11 mouse cellular contexts compared by ENCODE assay signal in the genomic region with DNA sequence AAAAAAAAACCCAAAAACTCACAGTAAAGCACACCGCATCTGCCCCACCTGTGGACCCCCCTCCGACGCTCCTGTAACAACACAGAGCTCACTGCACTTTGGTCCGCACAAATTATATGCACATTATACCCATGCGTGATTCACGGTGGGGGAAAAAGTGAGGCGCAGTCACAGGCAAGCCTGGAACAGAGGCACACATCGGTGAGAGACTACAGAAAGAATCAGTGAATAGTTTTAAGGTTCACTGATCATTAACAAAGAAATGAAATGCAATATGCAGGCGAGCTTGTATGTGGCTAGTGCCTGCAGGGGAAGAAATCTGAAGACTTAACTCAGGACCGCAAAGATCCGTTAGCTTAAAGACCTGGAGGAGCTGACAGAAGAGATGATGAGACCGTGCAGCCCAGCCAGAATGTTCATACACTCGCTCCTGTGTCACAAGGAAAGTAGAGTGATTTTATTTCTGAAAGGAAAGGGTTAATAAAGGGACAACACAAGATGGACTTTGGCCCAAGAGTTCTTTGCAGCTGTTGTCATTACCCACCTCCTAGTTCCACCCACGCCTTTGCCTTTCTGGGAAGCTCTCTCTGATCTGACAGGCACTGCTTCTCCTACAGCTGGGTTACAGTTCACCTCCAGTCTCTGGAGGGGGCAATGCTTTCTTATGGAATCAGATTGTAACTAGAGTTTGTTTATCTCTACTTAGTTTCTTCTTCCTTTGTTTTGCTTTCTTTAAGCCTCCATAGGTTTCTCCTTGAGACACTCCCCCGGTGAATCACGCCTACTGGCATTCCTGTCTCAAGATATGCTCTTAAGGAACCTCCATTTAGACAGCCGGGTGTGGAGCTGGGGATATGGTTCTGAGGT. TPM values are rescaled to one million over a fixed set of nuclear protein-coding genes. Genes with fewer than 3 reads are reported as not detected.
DNase-seq lines count a peak whose midpoint lies in the region; ATAC-seq and TF ChIP-seq lines count a peak whose summit lies in the region.
"Had no signal": no experiment of that assay in that cellular context is flagged by ENCODE, and none has a peak within 500 bp of the region (broad histone marks: within the 10 kb centered on the region; RNA-seq: fewer than 3 reads in every experiment).

No protein-coding gene starts in this region.

- peak overlapping the region; percentile 17; the same call in 1 of the 2 replicates for H3K4me2 ChIP-seq in forebrain, embryonic 13.5 days
- no peak overlapping the region for H3K4me2 ChIP-seq in forebrain, embryonic 14.5 days (ENCODE audit: low read length)
- H3K4me2 ChIP-seq in midbrain, embryonic 12.5 days (replicated peaks), result 0 out of 2 replicates have a peak overlapping the region, but pooled peaks have one; percentile 2
- no peak overlapping the region for H3K4me2 ChIP-seq in midbrain, embryonic 16.5 days (ENCODE audit: low read length)
- peak overlapping the region; percentile 40 for H3K4me2 ChIP-seq in kidney, postnatal 0 days (ENCODE audit: low read length)
- H3K4me2 ChIP-seq: hindbrain, embryonic 15.5 days had no signal

- peak; percentile 12; the same call in 1 of the 2 replicates for TF ChIP-seq CTCF in kidney, postnatal 0 days (IDR thresholded peaks at IDR 0.05; ENCODE audit: low read depth)

- H3K4me1 ChIP-seq in forebrain, embryonic 13.5 days, result peaks cover 8% of the 10 kb centered on the region
- no peaks in the 10 kb centered on the region for H3K4me1 ChIP-seq in forebrain, embryonic 14.5 days (ENCODE audit: control insufficient read depth, insufficient read depth, low read length)
- peaks cover 7% of the 10 kb centered on the region; the same call in 1 of the 2 replicates for H3K4me1 ChIP-seq in midbrain, embryonic 12.5 days
- no peaks in the 10 kb centered on the region for H3K4me1 ChIP-seq in midbrain, embryonic 16.5 days (ENCODE audit: control insufficient read depth, insufficient read depth, low read length)
- 0 out of 2 replicates have a peak, but pooled peaks cover 3% of the 10 kb centered on the region for H3K4me1 ChIP-seq in kidney, postnatal 0 days (replicated peaks; ENCODE audit: insufficient read depth, low read length)
- H3K4me1 ChIP-seq: hindbrain, embryonic 15.5 days had no signal

- no peaks in the 10 kb centered on the region for H3K27me3 ChIP-seq in forebrain, embryonic 13.5 days
- H3K27me3 ChIP-seq in forebrain, embryonic 14.5 days (replicated peaks; ENCODE audit: control insufficient read depth, insufficient read depth, low read length), result no peaks in the 10 kb centered on the region
- H3K27me3 ChIP-seq in midbrain, embryonic 12.5 days, result no peaks in the 10 kb centered on the region
- H3K27me3 ChIP-seq in midbrain, embryonic 16.5 days (ENCODE audit: control insufficient read depth, insufficient read depth, low read depth, low read length), result no peaks in the 10 kb centered on the region
- H3K27me3 ChIP-seq in kidney, postnatal 0 days (ENCODE audit: insufficient read depth, low read length), result no peaks in the 10 kb centered on the region
- H3K27me3 ChIP-seq: hindbrain, embryonic 15.5 days had no signal

- no peak overlapping the region for H3K9ac ChIP-seq in forebrain, embryonic 13.5 days
- no peak overlapping the region for H3K9ac ChIP-seq in forebrain, embryonic 14.5 days (ENCODE audit: low read length)
- H3K9ac ChIP-seq in midbrain, embryonic 12.5 days (replicated peaks), result no peak overlapping the region
- H3K9ac ChIP-seq in midbrain, embryonic 16.5 days (ENCODE audit: low read depth, low read length), result no peak overlapping the region
- H3K9ac ChIP-seq in kidney, postnatal 0 days (ENCODE audit: low read depth, low read length), result no peak overlapping the region
- H3K9ac ChIP-seq: hindbrain, embryonic 15.5 days had no signal

- no peaks in the 10 kb centered on the region for H3K36me3 ChIP-seq in forebrain, embryonic 13.5 days (ENCODE audit: poor library complexity, severe bottlenecking)
- H3K36me3 ChIP-seq in forebrain, embryonic 14.5 days (ENCODE audit: control insufficient read depth, insufficient read depth, low read length), result no peaks in the 10 kb centered on the region
- H3K36me3 ChIP-seq in midbrain, embryonic 12.5 days, result no peaks in the 10 kb centered on the region
- H3K36me3 ChIP-seq in midbrain, embryonic 16.5 days (ENCODE audit: control insufficient read depth, insufficient read depth, low read length), result no peaks in the 10 kb centered on the region
- no peaks in the 10 kb centered on the region for H3K36me3 ChIP-seq in kidney, postnatal 0 days (ENCODE audit: insufficient read depth, low read length)
- H3K36me3 ChIP-seq: hindbrain, embryonic 15.5 days had no signal

- no peaks in the 10 kb centered on the region for H3K9me3 ChIP-seq in forebrain, embryonic 13.5 days (replicated peaks)
- no peaks in the 10 kb centered on the region for H3K9me3 ChIP-seq in forebrain, embryonic 14.5 days (replicated peaks; ENCODE audit: control insufficient read depth, low read length)
- no peaks in the 10 kb centered on the region for H3K9me3 ChIP-seq in midbrain, embryonic 12.5 days
- no peaks in the 10 kb centered on the region for H3K9me3 ChIP-seq in midbrain, embryonic 16.5 days (replicated peaks; ENCODE audit: control insufficient read depth, low read length, poor library complexity, severe bottlenecking)
- no peaks in the 10 kb centered on the region for H3K9me3 ChIP-seq in kidney, postnatal 0 days (replicated peaks; ENCODE audit: low read length)
- H3K9me3 ChIP-seq: hindbrain, embryonic 15.5 days had no signal

- intact Hi-C loops in left cerebral cortex, postnatal 36 days (cut with DNase I), result no loop called here

- no peak for DNase-seq in forebrain, embryonic 14.5 days (ENCODE audit: low spot score)
- DNase-seq in kidney, postnatal 0 days (ENCODE audit: low spot score), result peak; percentile 92
- DNase-seq in testis, postnatal 14 days (ENCODE audit: low spot score), result peak; percentile 27
- DNase-seq in left cerebral cortex, postnatal 36 days (ENCODE audit: low spot score in 2 of 2), result no peak
- DNase-seq: cerebellum, postnatal 14 days had no signal

- no peak for ATAC-seq in forebrain, embryonic 13.5 days
- no peak for ATAC-seq in forebrain, embryonic 14.5 days
- ATAC-seq in midbrain, embryonic 12.5 days (ENCODE audit: low FRiP score, low read depth), result no peak
- ATAC-seq in midbrain, embryonic 16.5 days, result no peak
- ATAC-seq in kidney, postnatal 0 days (replicated peaks; ENCODE audit: low FRiP score, low read depth), result peak; percentile 89
- ATAC-seq in activated CD4-positive, CD25-positive, alpha-beta regulatory T cell, adult 4 months, result no peak
- ATAC-seq: CD4-positive, CD25-positive, alpha-beta regulatory T cell, adult 4 months had no signal

- WGBS in forebrain, embryonic 13.5 days, result 31% methylated on average over 17 of the region's 17 CpGs
- WGBS in forebrain, embryonic 14.5 days, result 28% methylated on average over 17 of the region's 17 CpGs
- WGBS in midbrain, embryonic 12.5 days, result 51% methylated on average over 17 of the region's 17 CpGs
- WGBS in midbrain, embryonic 16.5 days, result 50% methylated on average over 17 of the region's 17 CpGs
- WGBS in kidney, postnatal 0 days, result 32% methylated on average over 17 of the region's 17 CpGs

- H3K4me3 ChIP-seq in forebrain, embryonic 13.5 days, result no peak overlapping the region
- H3K4me3 ChIP-seq in forebrain, embryonic 14.5 days (ENCODE audit: low read depth, low read length), result no peak overlapping the region
- H3K4me3 ChIP-seq in midbrain, embryonic 12.5 days, result no peak overlapping the region
- no peak overlapping the region for H3K4me3 ChIP-seq in midbrain, embryonic 16.5 days (ENCODE audit: low read depth, low read length)
- no peak overlapping the region for H3K4me3 ChIP-seq in kidney, postnatal 0 days (replicated peaks; ENCODE audit: low read depth, low read length)
- H3K4me3 ChIP-seq: hindbrain, embryonic 15.5 days had no signal

- H3K27ac ChIP-seq in forebrain, embryonic 13.5 days, result no peak overlapping the region
- H3K27ac ChIP-seq in forebrain, embryonic 14.5 days (ENCODE audit: low read depth, low read length), result no peak overlapping the region
- no peak overlapping the region for H3K27ac ChIP-seq in midbrain, embryonic 12.5 days (replicated peaks)
- no peak overlapping the region for H3K27ac ChIP-seq in midbrain, embryonic 16.5 days (ENCODE audit: low read length)
- peak overlapping the region; percentile 75 for H3K27ac ChIP-seq in kidney, postnatal 0 days
- H3K27ac ChIP-seq: hindbrain, embryonic 15.5 days had no signal

RNA-seq across cellular contexts. Expression of gene Cpd, which starts 7.9 kb away (rescaled TPM):
- 5.1 and 5.2 TPM in 2 replicates for polyA plus RNA-seq in forebrain, embryonic 13.5 days (2015; fragmentation: Nextera tagmentation; extraction: Ambion mirVana)
- polyA plus RNA-seq in forebrain, embryonic 14.5 days (2014; fragmentation: Nextera tagmentation; extraction: Ambion mirVana), result 8.0 and 9.8 TPM in 2 replicates
- 13.7 and 14.4 TPM in 2 replicates for polyA plus RNA-seq in midbrain, embryonic 12.5 days (2016; fragmentation: Nextera tagmentation; extraction: Ambion mirVana)
- polyA plus RNA-seq in midbrain, embryonic 16.5 days (2015; fragmentation: Nextera tagmentation; extraction: Ambion mirVana), result 6.1 and 6.2 TPM in 2 replicates
- 17.8 and 20.4 TPM in 2 replicates for polyA plus RNA-seq in kidney, postnatal 0 days (2015; fragmentation: Nextera tagmentation; extraction: Ambion mirVana)
- total RNA-seq in left cerebral cortex, postnatal 36 days (2021), result 10 to 100 TPM; 53.0 to 56.1 TPM
- polyA plus RNA-seq in activated CD4-positive, CD25-positive, alpha-beta regulatory T cell, adult 4 months (2017; shearing (Covaris generic)), result 1 to 10 TPM; 4.8 to 6.1 TPM

RNA-seq across cellular contexts. Expression of gene Tmigd1, which starts 47.3 kb away (rescaled TPM):
- 0.12 TPM in 1 of 2 replicates, not detected in the other for polyA plus RNA-seq in forebrain, embryonic 13.5 days (2015; fragmentation: Nextera tagmentation; extraction: Ambion mirVana)
- polyA plus RNA-seq in forebrain, embryonic 14.5 days (2014; fragmentation: Nextera tagmentation; extraction: Ambion mirVana), result not detected in 2 replicates
- not detected in 2 replicates for polyA plus RNA-seq in midbrain, embryonic 12.5 days (2016; fragmentation: Nextera tagmentation; extraction: Ambion mirVana)
- not detected in 2 replicates for polyA plus RNA-seq in midbrain, embryonic 16.5 days (2015; fragmentation: Nextera tagmentation; extraction: Ambion mirVana)
- 22.6 and 25.5 TPM in 2 replicates for polyA plus RNA-seq in kidney, postnatal 0 days (2015; fragmentation: Nextera tagmentation; extraction: Ambion mirVana)
- not detected for total RNA-seq in left cerebral cortex, postnatal 36 days (2021)
- 1 to 10 TPM; 1.8 to 2.5 TPM for polyA plus RNA-seq in activated CD4-positive, CD25-positive, alpha-beta regulatory T cell, adult 4 months (2017; shearing (Covaris generic))
- polyA plus RNA-seq: hindbrain, embryonic 15.5 days had no signal

Comparison
In these comparisons a context has a peak if more than half of its experiments do, and no peak if none do; other contexts are left out.
1. H3K4me2 ChIP-seq: peak in forebrain, embryonic 13.5 days (single experiment), midbrain, embryonic 12.5 days (single experiment) and kidney, postnatal 0 days (single experiment); none in forebrain, embryonic 14.5 days (single experiment) and midbrain, embryonic 16.5 days (single experiment).
2. DNase-seq: peak in kidney, postnatal 0 days (single experiment) and testis, postnatal 14 days (single experiment); none in forebrain, embryonic 14.5 days (single experiment) and left cerebral cortex, postnatal 36 days (0 of 2).